Mouse (Mus musculus) C2C12 (cell line): ENCODE data around the gene Ppm1e. TPM values are rescaled to one million over a fixed set of nuclear protein-coding genes. Genes with fewer than 3 reads are reported as not detected.

Experiments
- H3K27me3 ChIP-seq: one replicate; pipeline ENCODE4 v1.6.1; 2011; ENCODE audit not compliant: control insufficient read depth, insufficient read depth, insufficient read length
- H3K36me3 ChIP-seq: one replicate; pipeline ENCODE4 v1.6.1; 2011; ENCODE audit not compliant: control insufficient read depth, insufficient read depth
- H3K4me3 ChIP-seq: one replicate; pipeline ENCODE4 v1.5.1; 2011; ENCODE audit warnings: mild to moderate bottlenecking, control low read depth; ENCODE audit not compliant: poor library complexity, insufficient read depth, severe bottlenecking
- H3K79me2 ChIP-seq: one replicate; pipeline ENCODE4 v1.6.1; 2011; ENCODE audit not compliant: control insufficient read depth, insufficient read depth
- H3K79me3 ChIP-seq: one replicate; pipeline ENCODE4 v1.6.1; 2011; ENCODE audit warnings: low read depth, control low read depth
- H3ac ChIP-seq: one replicate; pipeline ENCODE3; 2011; ENCODE audit warnings: low read depth; ENCODE audit not compliant: control insufficient read depth, insufficient read length
- CEBPB ChIP-seq: IDR thresholded peaks from one replicate; pipeline ENCODE4 v1.6.1; 2011; ENCODE audit warnings: low read depth, mild to moderate bottlenecking, control low read depth, moderate library complexity
- CTCF ChIP-seq: IDR thresholded peaks from one replicate; pipeline ENCODE4 v1.5.1; 2011; ENCODE audit not compliant: control insufficient read depth, insufficient read depth, insufficient read length
- FOSL1 ChIP-seq: IDR thresholded peaks from one replicate; pipeline ENCODE4 v1.8.0; 2011; ENCODE audit warnings: mild to moderate bottlenecking, low read length; ENCODE audit not compliant: poor library complexity, insufficient read depth, severe bottlenecking
- MAX ChIP-seq: IDR thresholded peaks from one replicate; pipeline ENCODE4 v1.6.1; 2011; ENCODE audit warnings: mild to moderate bottlenecking, control low read depth
- MYOD1 ChIP-seq: IDR thresholded peaks from one replicate; pipeline ENCODE4 v1.6.1; 2011; ENCODE audit warnings: low read depth; ENCODE audit not compliant: control insufficient read depth, insufficient read length
- MYOG ChIP-seq: IDR thresholded peaks from one replicate; pipeline ENCODE4 v1.6.1; 2011; ENCODE audit not compliant: control insufficient read depth, insufficient read length; ENCODE audit errors: extremely low read depth
- USF1 ChIP-seq: IDR thresholded peaks from one replicate; pipeline ENCODE4 v1.6.1; 2011; ENCODE audit warnings: low read depth, mild to moderate bottlenecking, control low read depth, moderate library complexity
- polyA plus RNA-seq: library from polyadenylated mRNA; unstranded; fragments of >200 nt; fragmentation: generic; extraction: Trizol; gene quantifications from one replicate; pipeline ENCODE4 v1.2.1, GENCODE M21; 2012; ENCODE audit warnings: missing spikeins

The Ppm1e gene
- polyA plus RNA-seq, 1 experiment, result 0.59 TPM

DNA sequence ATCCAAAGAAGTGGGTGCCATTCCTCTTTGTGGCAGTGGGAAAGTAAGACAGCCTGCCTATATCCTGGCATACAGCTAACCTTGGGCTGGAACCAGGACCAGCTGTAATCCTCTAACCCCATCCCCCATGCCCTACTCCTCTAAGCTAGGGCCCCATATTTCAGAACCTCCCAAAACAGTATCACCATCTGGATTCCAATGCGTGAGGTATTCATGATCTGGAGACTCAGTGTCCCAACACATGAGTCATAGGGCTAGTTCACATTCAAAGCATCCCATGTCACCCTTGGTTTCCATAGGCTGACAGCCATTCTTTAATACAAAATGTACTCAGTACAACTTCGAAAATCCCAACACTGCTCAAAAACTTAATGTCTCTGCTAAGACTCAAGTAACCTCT is 63.2 kb downstream of the Ppm1e start:
- Histone ChIP-seq H3K4me3 (no peak overlapping the region), H3K27me3 (no peaks in the 10 kb centered on the region), H3K79me2 (no peaks in the 10 kb centered on the region), H3K79me3 (no peaks in the 10 kb centered on the region), H3K36me3 (no peaks in the 10 kb centered on the region), H3ac (no peak overlapping the region)
- TF ChIP-seq CTCF, result no peak
- TF ChIP-seq CEBPB, result no peak
- no peak for TF ChIP-seq MAX

DNA sequence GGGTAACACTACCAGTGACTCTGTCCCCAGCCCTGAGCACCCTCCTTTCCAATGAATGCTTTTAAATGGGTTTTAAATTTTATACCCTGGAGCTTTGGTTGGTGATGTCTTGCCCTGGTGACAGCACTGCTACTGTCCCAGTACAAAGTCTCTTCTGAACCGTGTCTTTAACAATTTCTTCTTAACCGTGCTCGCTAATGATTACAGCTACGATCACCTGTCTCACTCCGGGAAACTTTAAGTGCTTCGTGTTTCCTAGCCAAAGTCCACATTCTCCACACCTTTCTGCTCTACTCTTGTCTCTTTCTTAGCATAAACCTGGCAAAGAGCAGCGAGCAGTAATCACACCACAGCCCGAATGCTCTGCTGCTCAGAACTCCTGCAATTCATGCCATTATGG is 69.5 kb downstream of the Ppm1e start:
- Histone ChIP-seq H3K79me2 (no peaks in the 10 kb centered on the region), H3K27me3 (no peaks in the 10 kb centered on the region), H3K4me3 (no peak overlapping the region), H3K36me3 (no peaks in the 10 kb centered on the region), H3ac (no peak overlapping the region), H3K79me3 (no peaks in the 10 kb centered on the region)
- TF ChIP-seq USF1 (no peak), FOSL1 (no peak), MYOG (no peak), MAX (no peak), MYOD1 (no peak), CTCF (no peak), CEBPB (no peak)

DNA sequence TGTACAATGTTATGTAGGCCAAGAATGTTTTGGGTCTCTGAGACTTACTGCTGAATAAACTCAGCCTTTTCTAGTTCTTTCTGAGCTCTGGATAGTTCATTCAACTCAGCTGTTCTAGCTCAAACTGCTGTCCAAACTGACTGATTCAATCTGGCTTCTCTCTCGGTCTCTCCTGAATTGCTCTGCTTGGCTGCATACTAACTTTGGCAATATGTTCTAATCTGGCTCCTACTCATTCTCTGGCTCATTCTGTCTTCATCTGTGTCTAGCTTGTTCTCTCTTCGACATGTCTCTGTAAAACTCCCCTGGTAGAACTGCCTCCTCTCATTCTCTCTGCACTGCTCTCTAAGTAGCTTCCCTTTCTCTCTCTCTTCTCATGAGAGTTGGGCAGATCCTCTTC is 72.6 kb downstream of the Ppm1e start:
- Histone ChIP-seq H3K79me3 (no peaks in the 10 kb centered on the region), H3K4me3 (no peak overlapping the region), H3ac (no peak overlapping the region), H3K79me2 (no peaks in the 10 kb centered on the region), H3K36me3 (no peaks in the 10 kb centered on the region), H3K27me3 (no peaks in the 10 kb centered on the region)
- TF ChIP-seq MAX (no peak), CEBPB (no peak), CTCF (no peak), MYOG (no peak), FOSL1 (no peak), USF1 (no peak), MYOD1 (no peak)

DNA sequence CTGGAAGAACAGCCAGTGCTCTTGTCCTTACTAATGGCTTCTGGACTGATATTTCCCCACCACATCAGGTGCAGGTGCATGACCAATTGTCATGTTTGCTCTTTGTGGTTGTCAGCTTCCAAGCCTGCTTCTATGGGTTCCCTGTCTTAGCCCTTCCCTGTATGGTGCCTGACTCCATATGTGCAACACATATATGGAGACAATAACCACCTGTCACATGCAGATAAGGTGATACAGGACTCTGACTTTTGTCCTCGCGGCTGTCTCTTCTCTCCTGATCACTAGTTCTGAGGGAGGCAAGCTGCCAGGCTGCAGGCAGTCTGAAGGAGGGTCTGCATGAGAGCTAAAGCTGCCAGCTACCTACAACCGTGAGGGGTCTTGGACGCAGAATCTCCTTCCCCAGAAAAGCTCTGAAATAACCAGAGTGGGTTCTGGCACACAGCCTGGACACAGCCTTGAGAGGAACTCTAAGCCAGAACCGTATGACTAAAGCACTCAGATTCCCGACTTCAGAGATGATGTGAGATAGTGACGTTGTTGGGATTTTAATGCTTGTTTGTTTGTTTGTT is 76.8 kb downstream of the Ppm1e start:
- Histone ChIP-seq H3K27me3 (no peaks in the 10 kb centered on the region), H3K4me3 (no peak overlapping the region), H3K36me3 (no peaks in the 10 kb centered on the region), H3ac (no peak overlapping the region), H3K79me3 (no peaks in the 10 kb centered on the region), H3K79me2 (no peaks in the 10 kb centered on the region)
- TF ChIP-seq MYOG (no peak), FOSL1 (no peak), MYOD1 (no peak), CEBPB (no peak), MAX (no peak), CTCF (no peak), USF1 (no peak)

DNA sequence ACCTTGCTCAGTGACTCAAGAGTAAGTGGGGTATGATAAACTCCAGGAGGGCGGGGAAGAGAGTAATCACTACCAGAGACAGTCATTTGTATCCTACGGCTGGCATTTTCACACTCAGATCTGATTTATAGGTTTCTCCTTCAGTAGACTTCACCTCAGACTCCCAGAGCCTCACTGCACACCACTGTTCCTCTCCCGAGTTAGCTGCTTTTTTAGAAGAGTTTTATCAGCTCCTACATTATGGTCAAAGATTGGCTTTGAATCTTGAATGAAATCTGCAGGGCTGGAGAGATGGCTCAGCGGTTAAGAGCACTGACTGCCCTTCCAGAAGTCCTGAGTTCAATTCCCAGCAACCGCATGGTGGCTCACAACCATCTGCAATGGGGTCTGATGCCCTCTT is 79.4 kb downstream of the Ppm1e start:
- no peaks in the 10 kb centered on the region for H3K79me3 ChIP-seq
- no peaks in the 10 kb centered on the region for H3K79me2 ChIP-seq
- TF ChIP-seq CTCF (no peak), MYOG (no peak), FOSL1 (no peak), MYOD1 (no peak), MAX (no peak), USF1 (no peak), CEBPB (no peak)
- H3ac ChIP-seq, result no peak overlapping the region
- H3K27me3 ChIP-seq, result no peaks in the 10 kb centered on the region
- H3K36me3 ChIP-seq, result no peaks in the 10 kb centered on the region
- no peak overlapping the region for H3K4me3 ChIP-seq

DNA sequence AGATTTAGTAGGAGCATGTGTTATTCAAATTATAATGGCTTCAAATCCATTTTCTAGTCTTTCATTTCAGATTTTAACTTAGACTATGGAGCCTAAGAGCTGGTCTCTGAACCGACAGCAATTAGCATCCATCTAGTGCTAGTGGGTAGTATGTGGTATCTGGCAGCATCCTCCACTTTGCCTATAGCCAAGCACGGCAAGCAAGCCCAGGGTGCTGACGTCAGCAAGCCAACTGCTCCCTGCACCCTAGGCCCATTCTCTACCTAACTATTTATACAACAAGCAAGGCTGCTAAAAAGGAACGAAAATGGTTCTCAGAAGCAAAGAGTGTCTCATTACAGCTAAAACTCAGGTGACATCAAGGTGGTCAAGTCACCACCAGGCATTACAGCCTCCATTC is 80.0 kb downstream of the Ppm1e start:
- TF ChIP-seq CEBPB, result no peak
- no peak for TF ChIP-seq CTCF
- no peak for TF ChIP-seq MYOG
- TF ChIP-seq FOSL1, result no peak
- no peak for TF ChIP-seq MAX
- TF ChIP-seq USF1, result no peak
- Histone ChIP-seq H3ac (no peak overlapping the region), H3K36me3 (no peaks in the 10 kb centered on the region), H3K79me2 (no peaks in the 10 kb centered on the region), H3K4me3 (no peak overlapping the region), H3K79me3 (no peaks in the 10 kb centered on the region), H3K27me3 (no peaks in the 10 kb centered on the region)
